Mouse (Mus musculus) stomach, postnatal 0 days (tissue): ENCODE data around the gene Tshz2. TPM values are rescaled to one million over a fixed set of nuclear protein-coding genes. Genes with fewer than 3 reads are reported as not detected.

Experiments
- ATAC-seq: fragments of 200-750 bp; cut with Nextera tagmentation; 2 replicates; pipeline ENCODE4 v1.8.0; 2017; ENCODE audit not compliant: low FRiP score, low TSS enrichment
- DNase-seq: peaks from one replicate; pipeline ENCODE4 v3.0.0-alpha.2; 2016; ENCODE audit warnings: low spot score
- H3K27ac ChIP-seq: fragments of 300-500 bp; sonication (generic); replicated peaks from 2 replicates; pipeline ENCODE4 v1.5.1; 2014; ENCODE audit warnings: mild to moderate bottlenecking, control low read depth
- H3K27me3 ChIP-seq: fragments of 300-500 bp; sonication (generic); 2 replicates; pipeline ENCODE4 v1.6.1; 2014; ENCODE audit warnings: low read length; ENCODE audit not compliant: control insufficient read depth, insufficient read depth
- H3K36me3 ChIP-seq: fragments of 300-500 bp; sonication (generic); 2 replicates; pipeline ENCODE4 v1.6.1; 2014; ENCODE audit warnings: low read length, mixed read lengths; ENCODE audit not compliant: control insufficient read depth, insufficient read depth
- H3K4me1 ChIP-seq: fragments of 300-500 bp; sonication (generic); replicated peaks from 2 replicates; pipeline ENCODE4 v1.6.1; 2014; ENCODE audit warnings: antibody characterized with exemption; ENCODE audit not compliant: control insufficient read depth, insufficient read depth
- H3K4me2 ChIP-seq: fragments of 300-500 bp; sonication (generic); replicated peaks from 2 replicates; pipeline ENCODE4 v1.6.1; 2014; ENCODE audit warnings: low read depth, mild to moderate bottlenecking, control low read depth, moderate library complexity
- H3K4me3 ChIP-seq: fragments of 300-500 bp; sonication (generic); 2 replicates; pipeline ENCODE4 v1.5.1; 2014; ENCODE audit warnings: low read depth, low read length, control low read depth
- H3K9ac ChIP-seq: fragments of 300-500 bp; sonication (generic); 2 replicates; pipeline ENCODE4 v1.6.1; 2014; ENCODE audit warnings: mild to moderate bottlenecking, low read length, control low read depth, mixed read lengths
- H3K9me3 ChIP-seq: fragments of 300-500 bp; sonication (generic); 2 replicates; pipeline ENCODE4 v1.6.1; 2016; ENCODE audit warnings: low read length; ENCODE audit not compliant: control insufficient read depth
- CTCF ChIP-seq: IDR thresholded peaks from 2 replicates; pipeline ENCODE4 v1.5.1; 2016; ENCODE audit warnings: antibody characterized with exemption, low read depth, mild to moderate bottlenecking, moderate library complexity
- EP300 ChIP-seq: optimal IDR thresholded peaks from 2 replicates; pipeline ENCODE3; 2016; ENCODE audit warnings: antibody characterized with exemption
- WGBS: fragments of 180-500 bp; shearing (Covaris S2); extraction: QIAGEN DNeasy Blood & Tissue Kit; methylation state at CpG from one replicate; pipeline ENCODE4 v1.1.7; 2014; 5-methylcytosine and 5-hydroxymethylcytosine counted together
- polyA plus RNA-seq: library from polyadenylated mRNA; unstranded; fragments of >200 nt; fragmentation: Nextera tagmentation; extraction: Ambion mirVana; gene quantifications from 2 replicates; pipeline ENCODE4 v1.2.1, GENCODE M21; 2015

Gene Tshz2
- polyA plus RNA-seq, 1 experiment from 2014 or later = 6.7 TPM

DNA sequence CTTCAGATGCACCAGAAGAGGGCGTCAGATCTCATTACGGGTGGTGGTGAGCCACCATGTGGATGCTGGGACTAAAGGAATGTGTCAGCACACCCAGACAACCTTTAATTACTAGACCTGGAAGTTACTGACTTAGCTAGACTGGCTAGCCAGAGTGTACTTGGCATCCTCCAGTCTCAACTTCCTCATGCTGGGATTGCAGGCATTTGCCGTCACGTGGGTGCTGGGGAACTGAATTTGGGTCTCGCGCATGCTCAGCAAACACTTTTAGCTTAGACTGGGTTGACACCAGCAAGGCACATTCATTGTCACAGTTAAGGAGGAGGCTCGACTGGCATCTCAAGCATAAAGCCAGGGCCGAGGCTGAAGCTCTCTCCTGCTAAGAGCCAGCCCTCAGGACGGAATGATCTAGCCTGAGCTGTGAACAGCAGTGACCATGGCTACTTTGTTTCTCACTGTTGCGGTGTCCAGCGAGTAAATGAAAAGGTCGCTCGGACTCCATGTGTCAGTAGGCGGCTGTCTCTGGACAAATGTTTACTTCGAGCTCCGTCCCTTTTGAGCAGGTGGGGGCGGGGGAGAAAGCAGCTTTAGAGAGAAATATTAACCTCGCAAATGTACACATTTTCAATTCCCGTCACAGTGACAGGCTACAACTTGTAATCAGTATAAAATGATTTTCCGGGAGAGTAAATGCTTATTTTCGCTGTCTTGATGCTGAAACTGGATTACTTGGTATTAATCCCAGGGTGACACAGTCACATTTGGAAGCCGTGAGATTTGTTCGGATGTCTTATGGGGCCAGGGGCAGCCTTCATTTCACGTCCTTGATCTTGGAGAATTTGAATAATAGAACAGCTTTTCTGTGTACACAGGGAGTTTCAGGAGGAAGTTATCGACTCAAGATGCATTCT lies 370.0 kb downstream of the Tshz2 start:
- peak overlapping the region; percentile 31 for H3K4me3 ChIP-seq
- DNase-seq (peak; percentile 66), ATAC-seq (peak; percentile 79)
- H3K4me1 ChIP-seq = no peaks in the 10 kb centered on the region
- H3K27me3 ChIP-seq = no peaks in the 10 kb centered on the region
- no peaks in the 10 kb centered on the region for H3K9me3 ChIP-seq
- H3K4me2 ChIP-seq = peak overlapping the region; percentile 57
- peak overlapping the region; percentile 45; the same call in 1 of the 2 replicates for H3K9ac ChIP-seq
- H3K27ac ChIP-seq = peak overlapping the region; percentile 77
- no peaks in the 10 kb centered on the region for H3K36me3 ChIP-seq
- WGBS = 16% methylated on average over 25 of the region's 25 CpGs
- TF ChIP-seq CTCF (peak; percentile 62), EP300 (no peak)

GRCm38 (mm10) chr2:170003666-170004065 lies 370.9 kb downstream of the Tshz2 start:
- Histone ChIP-seq H3K9ac (no peak overlapping the region), H3K4me2 (peak overlapping the region; percentile 57), H3K4me1 (no peaks in the 10 kb centered on the region), H3K36me3 (no peaks in the 10 kb centered on the region), H3K4me3 (no peak overlapping the region), H3K9me3 (no peaks in the 10 kb centered on the region), H3K27ac (no peak overlapping the region), H3K27me3 (no peaks in the 10 kb centered on the region)
- ATAC-seq (no peak), DNase-seq (no peak)
- no peak for TF ChIP-seq CTCF
- TF ChIP-seq EP300 = no peak
- 60% methylated on average over 8 of the region's 8 CpGs for WGBS

GRCm38 (mm10) chr2:170006829-170007228 lies 374.0 kb downstream of the Tshz2 start:
- Histone ChIP-seq H3K4me1 (no peaks in the 10 kb centered on the region), H3K9ac (no peak overlapping the region), H3K27ac (peak overlapping the region; percentile 45), H3K9me3 (no peaks in the 10 kb centered on the region), H3K4me2 (no peak overlapping the region), H3K4me3 (no peak overlapping the region), H3K36me3 (no peaks in the 10 kb centered on the region), H3K27me3 (no peaks in the 10 kb centered on the region)
- no peak for TF ChIP-seq EP300
- no peak for TF ChIP-seq CTCF
- 66% methylated on average over 8 of the region's 8 CpGs for WGBS
- ATAC-seq (no peak), DNase-seq (no peak)

GRCm38 (mm10) chr2:170007426-170007958 lies 374.7 kb downstream of the Tshz2 start:
- 79% methylated on average over 6 of the region's 6 CpGs for WGBS
- ATAC-seq (no peak), DNase-seq (no peak)
- Histone ChIP-seq H3K27ac (peak overlapping the region; percentile 45; the same call in 1 of the 2 replicates), H3K4me3 (no peak overlapping the region), H3K9me3 (no peaks in the 10 kb centered on the region), H3K9ac (no peak overlapping the region), H3K4me1 (no peaks in the 10 kb centered on the region), H3K4me2 (no peak overlapping the region), H3K27me3 (no peaks in the 10 kb centered on the region), H3K36me3 (no peaks in the 10 kb centered on the region)
- no peak for TF ChIP-seq EP300
- no peak for TF ChIP-seq CTCF

- Histone ChIP-seq H3K9me3 (no peaks in the 10 kb centered on the region), H3K4me2 (no peak overlapping the region), H3K4me1 (no peaks in the 10 kb centered on the region), H3K27me3 (no peaks in the 10 kb centered on the region), H3K36me3 (no peaks in the 10 kb centered on the region), H3K4me3 (no peak overlapping the region), H3K9ac (no peak overlapping the region), H3K27ac (no peak overlapping the region)
- ATAC-seq (no peak), DNase-seq (no peak)
- 63% methylated on average over 11 of the region's 11 CpGs for WGBS
- TF ChIP-seq CTCF (no peak), EP300 (no peak)
Measured at GRCm38 (mm10) chr2:170009729-170010128, 376.9 kb downstream of the Tshz2 start.

DNA sequence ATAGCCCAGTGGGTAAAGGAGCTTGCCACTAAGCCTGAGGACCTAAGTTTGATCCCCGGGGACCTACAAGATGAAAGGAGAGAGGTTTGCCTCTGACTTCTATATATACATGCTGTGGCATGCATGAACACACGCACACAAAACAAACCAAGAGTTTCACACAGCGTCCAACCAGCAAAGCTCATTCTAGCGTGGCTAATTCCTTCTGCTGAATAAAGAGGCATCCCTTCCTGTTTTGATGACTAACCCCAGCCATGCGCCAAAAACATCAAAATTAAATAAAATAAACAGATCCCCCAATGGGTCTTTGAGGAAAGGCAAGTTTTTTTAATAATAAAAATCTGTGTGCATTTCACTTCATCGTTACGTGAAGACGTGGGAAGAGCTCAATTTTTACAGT lies 379.0 kb downstream of the Tshz2 start:
- Histone ChIP-seq H3K9me3 (no peaks in the 10 kb centered on the region), H3K4me3 (no peak overlapping the region), H3K27ac (no peak overlapping the region), H3K27me3 (no peaks in the 10 kb centered on the region), H3K4me2 (no peak overlapping the region), H3K4me1 (no peaks in the 10 kb centered on the region), H3K36me3 (no peaks in the 10 kb centered on the region), H3K9ac (no peak overlapping the region)
- no peak for ATAC-seq
- 57% methylated on average over 8 of the region's 8 CpGs for WGBS
- no peak for DNase-seq
- TF ChIP-seq CTCF (no peak), EP300 (no peak)
